Mouse (Mus musculus) cortical plate, adult 2 months (tissue): ENCODE data around the gene Ppfia4. TPM values are rescaled to one million over a fixed set of nuclear protein-coding genes. Genes with fewer than 3 reads are reported as not detected.

Experiments
- H3K27ac ChIP-seq: fragments of 200-500 bp; 2 replicates; pipeline ENCODE4 v1.5.1; 2012; ENCODE audit warnings: low read length, control low read depth, inconsistent platforms; ENCODE audit not compliant: insufficient read depth
- H3K4me1 ChIP-seq: fragments of 200-500 bp; 2 replicates; pipeline ENCODE4 v1.6.1; 2011; ENCODE audit warnings: low read length; ENCODE audit not compliant: control insufficient read depth, insufficient read depth
- H3K4me3 ChIP-seq: fragments of 200-500 bp; 2 replicates; pipeline ENCODE4 v1.5.1; 2011; ENCODE audit warnings: mild to moderate bottlenecking, low read length, control low read depth; ENCODE audit not compliant: insufficient read depth
- CTCF ChIP-seq: fragments of 200-500 bp; IDR thresholded peaks from 2 replicates; pipeline ENCODE4 v1.5.1; 2011; ENCODE audit warnings: mild to moderate bottlenecking, control low read depth, low read length; ENCODE audit not compliant: insufficient read depth; ENCODE audit errors: extremely low read depth
- POLR2A ChIP-seq: fragments of 200-500 bp; IDR thresholded peaks from 2 replicates; pipeline ENCODE4 v1.6.1; 2011; ENCODE audit warnings: mild to moderate bottlenecking, low read length, control low read depth; ENCODE audit not compliant: insufficient read depth; ENCODE audit errors: extremely low read depth
- polyA plus RNA-seq: library from polyadenylated mRNA; depleted of rRNA; stranded (reverse); fragments of >200 nt; gene quantifications from 2 replicates; pipeline ENCODE4 v1.2.3, GENCODE M21; 2012

Gene Ppfia4
- polyA plus RNA-seq, 1 experiment, result 52.6 TPM

GRCm38 (mm10) chr1:134290909-134291308, 41.8 kb downstream of the Ppfia4 start:
- TF ChIP-seq CTCF (peak; percentile 31), POLR2A (no peak)
- Histone ChIP-seq H3K4me3 (no peak overlapping the region), H3K4me1 (no peaks in the 10 kb centered on the region)

GRCm38 (mm10) chr1:134290300-134290699, 42.4 kb downstream of the Ppfia4 start:
- H3K4me1 ChIP-seq, result no peaks in the 10 kb centered on the region
- no peak overlapping the region for H3K27ac ChIP-seq
- H3K4me3 ChIP-seq, result no peak overlapping the region
- TF ChIP-seq CTCF (no peak), POLR2A (no peak)

More at GRCm38 (mm10) chr1:134290909-134291308, 41.8 kb downstream of the Ppfia4 start:
- H3K27ac ChIP-seq, result no peak overlapping the region

- no peak within 1 kb of the TSS for H3K27ac ChIP-seq
- H3K4me3 ChIP-seq, result no peak within 1 kb of the TSS
- H3K4me1 ChIP-seq, result no peaks in the 10 kb centered on the region
- TF ChIP-seq CTCF, result no peak
- TF ChIP-seq POLR2A, result no peak
These were observed 43.1 kb downstream of the Ppfia4 start, which contains the start of gene Myog for GRCm38 (mm10) chr1:134289598-134290099. Myog (plus strand) TSS chr1:134289989.

GRCm38 (mm10) chr1:134288239-134288638, 44.5 kb downstream of the Ppfia4 start:
- TF ChIP-seq POLR2A (no peak), CTCF (no peak)
- H3K4me1 ChIP-seq, result no peaks in the 10 kb centered on the region; the same call in 1 of the 2 replicates
- H3K27ac ChIP-seq, result no peak overlapping the region
- H3K4me3 ChIP-seq, result no peak overlapping the region

GRCm38 (mm10) chr1:134285458-134286120, 47.1 kb downstream of the Ppfia4 start:
- Histone ChIP-seq H3K4me1 (no peaks in the 10 kb centered on the region; the same call in 1 of the 2 replicates), H3K4me3 (no peak overlapping the region), H3K27ac (no peak overlapping the region)
- no peak for TF ChIP-seq POLR2A
- TF ChIP-seq CTCF, result no peak

GRCm38 (mm10) chr1:134283108-134283507, 49.6 kb downstream of the Ppfia4 start:
- TF ChIP-seq CTCF (no peak), POLR2A (no peak)
- H3K27ac ChIP-seq, result no peak overlapping the region

GRCm38 (mm10) chr1:134282342-134282741, 50.4 kb downstream of the Ppfia4 start:
- TF ChIP-seq POLR2A, result no peak
- Histone ChIP-seq H3K4me3 (no peak overlapping the region), H3K27ac (no peak overlapping the region), H3K4me1 (no peaks in the 10 kb centered on the region; the same call in 1 of the 2 replicates)

More at GRCm38 (mm10) chr1:134283108-134283507, 49.6 kb downstream of the Ppfia4 start:
- H3K4me1 ChIP-seq, result no peaks in the 10 kb centered on the region; the same call in 1 of the 2 replicates
- no peak overlapping the region for H3K4me3 ChIP-seq

GRCm38 (mm10) chr1:134281563-134281962, 51.2 kb downstream of the Ppfia4 start:
- no peak for TF ChIP-seq POLR2A
- TF ChIP-seq CTCF, result no peak
- Histone ChIP-seq H3K27ac (no peak overlapping the region), H3K4me3 (no peak overlapping the region), H3K4me1 (no peaks in the 10 kb centered on the region; the same call in 1 of the 2 replicates)

- H3K4me1 ChIP-seq, result peaks cover 3% of the 10 kb centered on the region; the same call in 1 of the 2 replicates
- no peak overlapping the region for H3K27ac ChIP-seq
- no peak overlapping the region for H3K4me3 ChIP-seq
- TF ChIP-seq CTCF, result no peak
- TF ChIP-seq POLR2A, result no peak
These were observed 52.6 kb downstream of the Ppfia4 start for GRCm38 (mm10) chr1:134280174-134280573.

GRCm38 (mm10) chr1:134276823-134277222, 55.9 kb downstream of the Ppfia4 start:
- Histone ChIP-seq H3K4me1 (peaks cover 5% of the 10 kb centered on the region; the same call in 1 of the 2 replicates), H3K4me3 (no peak overlapping the region), H3K27ac (no peak overlapping the region)
- TF ChIP-seq POLR2A (no peak), CTCF (no peak)
